Mouse (Mus musculus) pancreas, adult 10 weeks (tissue): Measurements from ENCODE around the gene Tmem37. TPM values are rescaled to one million over a fixed set of nuclear protein-coding genes. Genes with fewer than 3 reads are reported as not detected.

ENCODE experiments used
- polyA plus RNA-seq: library from polyadenylated mRNA; stranded (reverse); fragments of 350-450 nt; fragmentation: Illumina TruSeq; extraction: RNeasy Lipid Tissue Mini Kit (QIAGEN cat#74804); gene quantifications from one replicate; pipeline ENCODE4 v1.2.3, GENCODE M21; 2015; ENCODE audit warnings: low read depth, low replicate concordance; ENCODE audit not compliant: insufficient read depth

Tmem37 gene
- polyA plus RNA-seq: 1.3 TPM

GRCm38 (mm10) chr1:120073519-120074306 lies at the start of gene Tmem37:
Gene Tmem37 (minus strand): TSS chr1:120074074.

GRCm38 (mm10) chr1:120120969-120121811 lies 47.3 kb upstream of the Tmem37 start, which contains the start of the genes Dbi and 3110009E18Rik:
Gene Dbi (minus strand): TSS chr1:120121078.
Gene 3110009E18Rik (plus strand): TSS chr1:120121187.

Other genes starting within 250 kb of the Tmem37 start
- gene Ptpn4, start 236.5 kb downstream of the Tmem37 start, polyA plus RNA-seq: 3.5 TPM
- 1.3 TPM for gene Tmem177, start 160.9 kb downstream of the Tmem37 start, polyA plus RNA-seq
- not detected for gene Cfap221, start 76.8 kb downstream of the Tmem37 start, polyA plus RNA-seq
- 1.4 TPM for gene Sctr, start 67.2 kb downstream of the Tmem37 start, polyA plus RNA-seq
- gene Dbi, start 47.0 kb upstream of the Tmem37 start, polyA plus RNA-seq: 129 TPM
- not detected for gene 3110009E18Rik, start 47.1 kb upstream of the Tmem37 start, polyA plus RNA-seq
- gene Steap3, start 198.6 kb upstream of the Tmem37 start, polyA plus RNA-seq: 5.8 TPM